Mouse (Mus musculus): ENCODE measurements around the gene Gm13290. TPM values are rescaled to one million over a fixed set of nuclear protein-coding genes. Genes with fewer than 3 reads are reported as not detected.
"Not testable (repeated sequence)": the region's sequence is repeated elsewhere in the genome, so short reads cannot be mapped to it uniquely, and the experiment has no call there.

The Gm13290 gene
- not detected in 2 replicates for polyA plus RNA-seq (2014; fragmentation: Nextera tagmentation; extraction: Ambion mirVana)

GRCm38 (mm10) chr4:88773534-88773933 is at the start of gene Gm13290:
Gm13290 (plus strand) TSS chr4:88773834.
- no CpG with 5 or more reads among the region's 32 CpGs for WGBS
- ATAC-seq (ENCODE audit: low FRiP score); H3K4me3 ChIP-seq (ENCODE audit: low read depth, low read length); H3K27me3 ChIP-seq (ENCODE audit: control insufficient read depth, insufficient read depth, low read length); H3K9me3 ChIP-seq (ENCODE audit: control insufficient read depth, low read length); H3K36me3 ChIP-seq (ENCODE audit: control insufficient read depth, insufficient read depth, low read length); H3K4me1 ChIP-seq (replicated peaks; ENCODE audit: control insufficient read depth, insufficient read depth, low read length); H3K27ac ChIP-seq (ENCODE audit: low read depth, low read length); H3K9ac ChIP-seq (ENCODE audit: low read depth, low read length); DNase-seq (ENCODE audit: low spot score); H3K4me2 ChIP-seq (replicated peaks; ENCODE audit: low read depth, low read length): not testable (repeated sequence)

GRCm38 (mm10) chr4:88726727-88727126 is 46.9 kb upstream of the Gm13290 start:
- no peak overlapping the region for H3K4me2 ChIP-seq (replicated peaks; ENCODE audit: low read depth, low read length)
- ATAC-seq (ENCODE audit: low FRiP score) (no peak), DNase-seq (ENCODE audit: low spot score) (no peak)
- no peaks in the 10 kb centered on the region for H3K27me3 ChIP-seq (ENCODE audit: control insufficient read depth, insufficient read depth, low read length)
- 84% methylated on average over 6 of the region's 6 CpGs for WGBS
- H3K36me3 ChIP-seq (ENCODE audit: control insufficient read depth, insufficient read depth, low read length): no peaks in the 10 kb centered on the region
- H3K27ac ChIP-seq (ENCODE audit: low read depth, low read length): no peak overlapping the region
- H3K4me1 ChIP-seq (replicated peaks; ENCODE audit: control insufficient read depth, insufficient read depth, low read length): no peaks in the 10 kb centered on the region
- no peak overlapping the region for H3K9ac ChIP-seq (ENCODE audit: low read depth, low read length)
- H3K4me3 ChIP-seq (ENCODE audit: low read depth, low read length): no peak overlapping the region
- no peaks in the 10 kb centered on the region for H3K9me3 ChIP-seq (ENCODE audit: control insufficient read depth, low read length)

- H3K27me3 ChIP-seq (ENCODE audit: control insufficient read depth, insufficient read depth, low read length): no peaks in the 10 kb centered on the region
- H3K4me3 ChIP-seq (ENCODE audit: low read depth, low read length): no peak overlapping the region
- H3K27ac ChIP-seq (ENCODE audit: low read depth, low read length): no peak overlapping the region
- no peak overlapping the region for H3K4me2 ChIP-seq (replicated peaks; ENCODE audit: low read depth, low read length)
- no peaks in the 10 kb centered on the region for H3K4me1 ChIP-seq (replicated peaks; ENCODE audit: control insufficient read depth, insufficient read depth, low read length)
- H3K9ac ChIP-seq (ENCODE audit: low read depth, low read length): no peak overlapping the region
- no peaks in the 10 kb centered on the region for H3K9me3 ChIP-seq (ENCODE audit: control insufficient read depth, low read length)
- DNase-seq (ENCODE audit: low spot score) (no peak), ATAC-seq (ENCODE audit: low FRiP score) (no peak)
- WGBS: 0% methylated on average over 1 of the region's 1 CpGs
- no peaks in the 10 kb centered on the region for H3K36me3 ChIP-seq (ENCODE audit: control insufficient read depth, insufficient read depth, low read length)
Measured at GRCm38 (mm10) chr4:88727324-88727723, 46.3 kb upstream of the Gm13290 start.

GRCm38 (mm10) chr4:88738480-88738879 is 35.2 kb upstream of the Gm13290 start:
- no peak overlapping the region for H3K27ac ChIP-seq (ENCODE audit: low read depth, low read length)
- no peaks in the 10 kb centered on the region for H3K9me3 ChIP-seq (ENCODE audit: control insufficient read depth, low read length)
- H3K4me3 ChIP-seq (ENCODE audit: low read depth, low read length): no peak overlapping the region
- WGBS: 5% methylated on average over 2 of the region's 2 CpGs
- DNase-seq (ENCODE audit: low spot score): peak; percentile 87
- H3K4me2 ChIP-seq (replicated peaks; ENCODE audit: low read depth, low read length): no peak overlapping the region
- H3K27me3 ChIP-seq (ENCODE audit: control insufficient read depth, insufficient read depth, low read length): no peaks in the 10 kb centered on the region
- no peak for ATAC-seq (ENCODE audit: low FRiP score)
- no peaks in the 10 kb centered on the region for H3K4me1 ChIP-seq (replicated peaks; ENCODE audit: control insufficient read depth, insufficient read depth, low read length)
- H3K9ac ChIP-seq (ENCODE audit: low read depth, low read length): no peak overlapping the region
- H3K36me3 ChIP-seq (ENCODE audit: control insufficient read depth, insufficient read depth, low read length): no peaks in the 10 kb centered on the region

- ATAC-seq (ENCODE audit: low FRiP score) (no peak), DNase-seq (ENCODE audit: low spot score) (no peak)
- 90% methylated on average over 6 of the region's 6 CpGs for WGBS
Measured at GRCm38 (mm10) chr4:88739036-88739435, 34.6 kb upstream of the Gm13290 start.

GRCm38 (mm10) chr4:88741426-88741825 is 32.2 kb upstream of the Gm13290 start:
- Histone ChIP-seq H3K4me2 (replicated peaks; ENCODE audit: low read depth, low read length) (no peak overlapping the region), H3K27ac (ENCODE audit: low read depth, low read length) (no peak overlapping the region), H3K9me3 (ENCODE audit: control insufficient read depth, low read length) (no peaks in the 10 kb centered on the region), H3K4me1 (replicated peaks; ENCODE audit: control insufficient read depth, insufficient read depth, low read length) (no peaks in the 10 kb centered on the region), H3K4me3 (ENCODE audit: low read depth, low read length) (no peak overlapping the region), H3K9ac (ENCODE audit: low read depth, low read length) (no peak overlapping the region), H3K36me3 (ENCODE audit: control insufficient read depth, insufficient read depth, low read length) (no peaks in the 10 kb centered on the region), H3K27me3 (ENCODE audit: control insufficient read depth, insufficient read depth, low read length) (no peaks in the 10 kb centered on the region)
- ATAC-seq (ENCODE audit: low FRiP score) (no peak), DNase-seq (ENCODE audit: low spot score) (no peak)
- WGBS: 93% methylated on average over 4 of the region's 4 CpGs

More at GRCm38 (mm10) chr4:88739036-88739435, 34.6 kb upstream of the Gm13290 start:
- no peaks in the 10 kb centered on the region for H3K9me3 ChIP-seq (ENCODE audit: control insufficient read depth, low read length)
- H3K27ac ChIP-seq (ENCODE audit: low read depth, low read length): no peak overlapping the region
- no peaks in the 10 kb centered on the region for H3K4me1 ChIP-seq (replicated peaks; ENCODE audit: control insufficient read depth, insufficient read depth, low read length)
- no peak overlapping the region for H3K4me2 ChIP-seq (replicated peaks; ENCODE audit: low read depth, low read length)
- H3K27me3 ChIP-seq (ENCODE audit: control insufficient read depth, insufficient read depth, low read length): no peaks in the 10 kb centered on the region
- no peak overlapping the region for H3K9ac ChIP-seq (ENCODE audit: low read depth, low read length)
- H3K4me3 ChIP-seq (ENCODE audit: low read depth, low read length): no peak overlapping the region
- no peaks in the 10 kb centered on the region for H3K36me3 ChIP-seq (ENCODE audit: control insufficient read depth, insufficient read depth, low read length)

- no peaks in the 10 kb centered on the region for H3K9me3 ChIP-seq (ENCODE audit: control insufficient read depth, low read length)
- H3K36me3 ChIP-seq (ENCODE audit: control insufficient read depth, insufficient read depth, low read length): no peaks in the 10 kb centered on the region
- WGBS: 82% methylated on average over 7 of the region's 7 CpGs
- ATAC-seq (ENCODE audit: low FRiP score) (no peak), DNase-seq (ENCODE audit: low spot score) (no peak)
- no peaks in the 10 kb centered on the region for H3K27me3 ChIP-seq (ENCODE audit: control insufficient read depth, insufficient read depth, low read length)
- no peak overlapping the region for H3K9ac ChIP-seq (ENCODE audit: low read depth, low read length)
- H3K4me3 ChIP-seq (ENCODE audit: low read depth, low read length): no peak overlapping the region
- no peaks in the 10 kb centered on the region for H3K4me1 ChIP-seq (replicated peaks; ENCODE audit: control insufficient read depth, insufficient read depth, low read length)
- no peak overlapping the region for H3K4me2 ChIP-seq (replicated peaks; ENCODE audit: low read depth, low read length)
- H3K27ac ChIP-seq (ENCODE audit: low read depth, low read length): no peak overlapping the region
Measured at GRCm38 (mm10) chr4:88742771-88743371, 30.8 kb upstream of the Gm13290 start.

GRCm38 (mm10) chr4:88744207-88744606 is 29.4 kb upstream of the Gm13290 start:
- WGBS: 80% methylated on average over 3 of the region's 3 CpGs
- Histone ChIP-seq H3K36me3 (ENCODE audit: control insufficient read depth, insufficient read depth, low read length) (no peaks in the 10 kb centered on the region), H3K4me2 (replicated peaks; ENCODE audit: low read depth, low read length) (no peak overlapping the region), H3K27me3 (ENCODE audit: control insufficient read depth, insufficient read depth, low read length) (no peaks in the 10 kb centered on the region), H3K27ac (ENCODE audit: low read depth, low read length) (no peak overlapping the region), H3K9ac (ENCODE audit: low read depth, low read length) (no peak overlapping the region), H3K9me3 (ENCODE audit: control insufficient read depth, low read length) (no peaks in the 10 kb centered on the region), H3K4me1 (replicated peaks; ENCODE audit: control insufficient read depth, insufficient read depth, low read length) (no peaks in the 10 kb centered on the region), H3K4me3 (ENCODE audit: low read depth, low read length) (no peak overlapping the region)
- ATAC-seq (ENCODE audit: low FRiP score): no peak
- DNase-seq (ENCODE audit: low spot score): no peak

GRCm38 (mm10) chr4:88749926-88750325 is 23.7 kb upstream of the Gm13290 start:
- H3K9ac ChIP-seq (ENCODE audit: low read depth, low read length): no peak overlapping the region
- no peak overlapping the region for H3K4me3 ChIP-seq (ENCODE audit: low read depth, low read length)
- no peaks in the 10 kb centered on the region for H3K36me3 ChIP-seq (ENCODE audit: control insufficient read depth, insufficient read depth, low read length)
- 60% methylated on average over 6 of the region's 6 CpGs for WGBS
- H3K4me2 ChIP-seq (replicated peaks; ENCODE audit: low read depth, low read length): no peak overlapping the region
- H3K27ac ChIP-seq (ENCODE audit: low read depth, low read length): no peak overlapping the region
- H3K4me1 ChIP-seq (replicated peaks; ENCODE audit: control insufficient read depth, insufficient read depth, low read length): no peaks in the 10 kb centered on the region
- H3K9me3 ChIP-seq (ENCODE audit: control insufficient read depth, low read length): no peaks in the 10 kb centered on the region
- H3K27me3 ChIP-seq (ENCODE audit: control insufficient read depth, insufficient read depth, low read length): no peaks in the 10 kb centered on the region
- ATAC-seq (ENCODE audit: low FRiP score) (no peak), DNase-seq (ENCODE audit: low spot score) (no peak)

Data from hindbrain, embryonic 11.5 days (tissue).